21 mouse cellular contexts compared by ENCODE assay signal in genomic region chr19:25601966-25602365, GRCm38 (mm10). TPM values are rescaled to one million over a fixed set of nuclear protein-coding genes. Genes with fewer than 3 reads are reported as not detected.
DNase-seq lines count a peak whose midpoint lies in the region; ATAC-seq and TF ChIP-seq lines count a peak whose summit lies in the region.
"Had no signal": no experiment of that assay in that cellular context is flagged by ENCODE, and none has a peak within 500 bp of the region (broad histone marks: within the 10 kb centered on the region; RNA-seq: fewer than 3 reads in every experiment).

No protein-coding gene starts in this region.

- H3K9me3 ChIP-seq in forebrain, embryonic 10.5 days = no peaks in the 10 kb centered on the region
- H3K9me3 ChIP-seq in forebrain, embryonic 11.5 days (ENCODE audit: control insufficient read depth, low read length) = no peaks in the 10 kb centered on the region
- H3K9me3 ChIP-seq in hindbrain, embryonic 11.5 days (ENCODE audit: control insufficient read depth, low read length) = no peaks in the 10 kb centered on the region
- H3K9me3 ChIP-seq in hindbrain, embryonic 16.5 days (ENCODE audit: control insufficient read depth, low read length) = no peaks in the 10 kb centered on the region
- H3K9me3 ChIP-seq: embryonic facial prominence, embryonic 12.5 days; embryonic facial prominence, embryonic 15.5 days; forebrain, embryonic 13.5 days; hindbrain, embryonic 10.5 days had no signal

- TF ChIP-seq POLR2A in brain, embryonic 14.5 days (IDR thresholded peaks at IDR 0.05; ENCODE audit: borderline replicate concordance, extremely low read depth, insufficient read depth, insufficient read length, poor library complexity, severe bottlenecking) = no peak

- no peak overlapping the region for H3K4me2 ChIP-seq in forebrain, embryonic 11.5 days (ENCODE audit: low read depth, low read length, severe bottlenecking)
- H3K4me2 ChIP-seq in hindbrain, embryonic 11.5 days (replicated peaks; ENCODE audit: low read depth, low read length) = no peak overlapping the region
- H3K4me2 ChIP-seq in hindbrain, embryonic 16.5 days (ENCODE audit: low read length) = no peak overlapping the region
- H3K4me2 ChIP-seq: embryonic facial prominence, embryonic 12.5 days; embryonic facial prominence, embryonic 15.5 days; hindbrain, embryonic 14.5 days had no signal

- peak overlapping the region; percentile 72; the same call in 1 of the 2 replicates for H3K4me3 ChIP-seq in forebrain, embryonic 10.5 days
- no peak overlapping the region for H3K4me3 ChIP-seq in forebrain, embryonic 11.5 days (ENCODE audit: low read depth, low read length)
- no peak overlapping the region for H3K4me3 ChIP-seq in hindbrain, embryonic 11.5 days (ENCODE audit: low read depth, low read length)
- H3K4me3 ChIP-seq in hindbrain, embryonic 16.5 days (ENCODE audit: low read length) = no peak overlapping the region
- H3K4me3 ChIP-seq: embryonic facial prominence, embryonic 12.5 days; embryonic facial prominence, embryonic 15.5 days; hindbrain, embryonic 10.5 days had no signal

- no peak overlapping the region for H3K9ac ChIP-seq in forebrain, embryonic 11.5 days (ENCODE audit: low read length)
- H3K9ac ChIP-seq in hindbrain, embryonic 11.5 days (ENCODE audit: low read depth, low read length) = no peak overlapping the region
- H3K9ac ChIP-seq in hindbrain, embryonic 16.5 days (ENCODE audit: low read depth, low read length) = no peak overlapping the region
- H3K9ac ChIP-seq: embryonic facial prominence, embryonic 12.5 days; embryonic facial prominence, embryonic 15.5 days; forebrain, embryonic 13.5 days; hindbrain, embryonic 14.5 days had no signal

- WGBS in forebrain, embryonic 10.5 days = 4% methylated on average over 8 of the region's 8 CpGs
- WGBS in forebrain, embryonic 11.5 days = 4% methylated on average over 8 of the region's 8 CpGs
- 11% methylated on average over 8 of the region's 8 CpGs for WGBS in hindbrain, embryonic 11.5 days
- WGBS in hindbrain, embryonic 16.5 days = 13% methylated on average over 8 of the region's 8 CpGs

- no peak for DNase-seq in forebrain, embryonic 10.5 days (ENCODE audit: extremely low spot score, low spot score)
- DNase-seq in forebrain, embryonic 11.5 days (ENCODE audit: low spot score) = no peak
- DNase-seq in hindbrain, embryonic 11.5 days (ENCODE audit: low spot score) = peak; percentile 36
- peak; percentile 83 for DNase-seq in brain, embryonic 14.5 days (ENCODE audit: low read depth)
- DNase-seq in cerebellum, adult 8-10 months = no peak
- DNase-seq: adrenal gland, adult 8-10 months; adrenal gland, postnatal 25 days; cerebellum, adult 18-20 months; cerebellum, adult 9-11 months; cerebellum, postnatal 25 days; gastrocnemius, postnatal 10 days; gastrocnemius, postnatal 36 days had no signal

- no peak for ATAC-seq in forebrain, embryonic 11.5 days (replicated peaks; ENCODE audit: low FRiP score)
- no peak for ATAC-seq in hindbrain, embryonic 11.5 days (ENCODE audit: low FRiP score)
- no peak for ATAC-seq in hindbrain, embryonic 16.5 days
- ATAC-seq: activated CD4-positive, CD25-positive, alpha-beta regulatory T cell, adult 4 months; forebrain, embryonic 13.5 days; intestine, postnatal 0 days had no signal

- peaks cover 89% of the 10 kb centered on the region for H3K4me1 ChIP-seq in forebrain, embryonic 10.5 days
- H3K4me1 ChIP-seq in forebrain, embryonic 11.5 days (replicated peaks; ENCODE audit: control insufficient read depth, insufficient read depth, low read length) = peaks cover 13% of the 10 kb centered on the region
- peaks cover 4% of the 10 kb centered on the region; the same call in 1 of the 2 replicates for H3K4me1 ChIP-seq in hindbrain, embryonic 11.5 days (replicated peaks; ENCODE audit: control insufficient read depth, insufficient read depth, low read length)
- H3K4me1 ChIP-seq in hindbrain, embryonic 16.5 days (ENCODE audit: control insufficient read depth, insufficient read depth, low read depth, low read length) = peaks cover 3% of the 10 kb centered on the region; the same call in 1 of the 2 replicates

- 0 out of 2 replicates have a peak overlapping the region, but pooled peaks have one; percentile 3 for H3K27ac ChIP-seq in forebrain, embryonic 10.5 days
- no peak overlapping the region for H3K27ac ChIP-seq in forebrain, embryonic 11.5 days (ENCODE audit: low read depth, low read length)
- H3K27ac ChIP-seq in hindbrain, embryonic 11.5 days (ENCODE audit: low read depth, low read length) = no peak overlapping the region
- no peak overlapping the region for H3K27ac ChIP-seq in hindbrain, embryonic 16.5 days (ENCODE audit: low read depth, low read length)
- H3K27ac ChIP-seq: embryonic facial prominence, embryonic 12.5 days; embryonic facial prominence, embryonic 15.5 days; forebrain, embryonic 13.5 days; hindbrain, embryonic 10.5 days; hindbrain, embryonic 14.5 days had no signal

- peaks cover 100% of the 10 kb centered on the region for H3K27me3 ChIP-seq in forebrain, embryonic 10.5 days (ENCODE audit: poor library complexity, severe bottlenecking)
- peaks cover 49% of the 10 kb centered on the region for H3K27me3 ChIP-seq in forebrain, embryonic 11.5 days (ENCODE audit: control insufficient read depth, insufficient read depth, low read length)
- H3K27me3 ChIP-seq in hindbrain, embryonic 11.5 days (ENCODE audit: control insufficient read depth, insufficient read depth, low read length) = peaks cover 75% of the 10 kb centered on the region
- peaks cover 52% of the 10 kb centered on the region for H3K27me3 ChIP-seq in hindbrain, embryonic 16.5 days (replicated peaks; ENCODE audit: control insufficient read depth, insufficient read depth, low read length)

- TF ChIP-seq CTCF in brain, embryonic 14.5 days (IDR thresholded peaks at IDR 0.05; ENCODE audit: borderline replicate concordance, extremely low read depth, insufficient read depth, insufficient read length) = no peak

- no peaks in the 10 kb centered on the region for H3K36me3 ChIP-seq in forebrain, embryonic 10.5 days (replicated peaks)
- no peaks in the 10 kb centered on the region for H3K36me3 ChIP-seq in forebrain, embryonic 11.5 days (ENCODE audit: control insufficient read depth, insufficient read depth, low read length)
- H3K36me3 ChIP-seq in hindbrain, embryonic 11.5 days (ENCODE audit: control insufficient read depth, insufficient read depth, low read length) = no peaks in the 10 kb centered on the region
- no peaks in the 10 kb centered on the region for H3K36me3 ChIP-seq in hindbrain, embryonic 16.5 days (ENCODE audit: control insufficient read depth, insufficient read depth, low read length)
- H3K36me3 ChIP-seq: embryonic facial prominence, embryonic 12.5 days; embryonic facial prominence, embryonic 15.5 days; hindbrain, embryonic 10.5 days had no signal

RNA-seq across cellular contexts. Expression of gene Dmrt3, which starts 8.1 kb away (rescaled TPM):
- polyA plus RNA-seq in forebrain, embryonic 10.5 days (2016; fragmentation: Nextera tagmentation; extraction: Ambion mirVana) = 11.0 and 13.4 TPM in 2 replicates
- polyA plus RNA-seq in forebrain, embryonic 11.5 days (2014; fragmentation: Nextera tagmentation; extraction: Ambion mirVana) = 21.8 and 23.8 TPM in 2 replicates
- polyA plus RNA-seq in hindbrain, embryonic 11.5 days (2014; fragmentation: Nextera tagmentation; extraction: Ambion mirVana) = 0.67 and 1.2 TPM in 2 replicates
- polyA plus RNA-seq in hindbrain, embryonic 16.5 days (2015; fragmentation: Nextera tagmentation; extraction: Ambion mirVana) = 0.16 and 0.47 TPM in 2 replicates
- 2.1 and 7.2 TPM in 2 replicates for polyA plus RNA-seq in brain, embryonic 14.5 days (2012; rRNA removed)
- polyA plus RNA-seq: activated CD4-positive, CD25-positive, alpha-beta regulatory T cell, adult 4 months; heart, postnatal 0 days; intestine, postnatal 0 days had no signal

Comparison
In these comparisons a context has a peak if more than half of its experiments do, and no peak if none do; other contexts are left out.
1. DNase-seq: peak in hindbrain, embryonic 11.5 days (single experiment) and brain, embryonic 14.5 days (single experiment); none in forebrain, embryonic 10.5 days (single experiment), forebrain, embryonic 11.5 days (single experiment) and cerebellum, adult 8-10 months (single experiment).